Mouse (Mus musculus) inflammation-experienced regulatory T-cells, adult 16 weeks (primary cell): ENCODE data around the gene Gm10644. TPM values are rescaled to one million over a fixed set of nuclear protein-coding genes. Genes with fewer than 3 reads are reported as not detected.

Source experiments
- polyA plus RNA-seq: library from polyadenylated mRNA; unstranded; fragments of 100-300 nt; shearing (Covaris generic); gene quantifications from one replicate; pipeline ENCODE4 v1.2.1, GENCODE M21; 2017

Gene Gm10644
- polyA plus RNA-seq, result 0.94 TPM

GRCm38 (mm10) chr8:83955106-83955957 lies at the start of gene Gm10644, which contains the start of gene Asf1b:
Gene Gm10644, minus strand, starts transcription at chr8:83955205.
Gene Asf1b, plus strand, starts transcription at chr8:83955507.

GRCm38 (mm10) chr8:84001281-84002000 lies 46.4 kb upstream of the Gm10644 start, which contains the start of gene 1700067K01Rik:
Gene 1700067K01Rik, plus strand, starts transcription at chr8:84001502.

GRCm38 (mm10) chr8:83997511-83998141 lies 42.6 kb upstream of the Gm10644 start, which contains the start of gene Samd1:
Gene Samd1, plus strand, starts transcription at chr8:83997672.

GRCm38 (mm10) chr8:83972150-83973120 lies 17.4 kb upstream of the Gm10644 start, which contains the start of gene Prkaca:
Gene Prkaca, plus strand, starts transcription at chr8:83972993.

GRCm38 (mm10) chr8:83899363-83900252 lies 55.4 kb downstream of the Gm10644 start, which contains the start of gene Adgrl1:
Gene Adgrl1, plus strand, starts transcription at chr8:83900105.

Other genes starting within 250 kb of the Gm10644 start
- gene Ddx39, start 240.0 kb downstream of the Gm10644 start, polyA plus RNA-seq, result 201 TPM
- 568 TPM for gene Adgre5, start 213.9 kb downstream of the Gm10644 start, polyA plus RNA-seq
- gene Adgrl1, start 55.1 kb downstream of the Gm10644 start, polyA plus RNA-seq, result 3.2 TPM
- 26.9 TPM for gene Asf1b, start 302 bp upstream of the Gm10644 start, polyA plus RNA-seq
- gene Prkaca, start 17.8 kb upstream of the Gm10644 start, polyA plus RNA-seq, result 2.1 TPM
- 1.5 TPM for gene Samd1, start 42.5 kb upstream of the Gm10644 start, polyA plus RNA-seq
- gene 1700067K01Rik, start 46.3 kb upstream of the Gm10644 start, polyA plus RNA-seq, result 1.2 TPM
- gene 2210011C24Rik, start 57.0 kb upstream of the Gm10644 start, polyA plus RNA-seq, result 1.0 TPM
- gene Palm3, start 66.3 kb upstream of the Gm10644 start, polyA plus RNA-seq, result 4.5 TPM
- 435 TPM for gene Il27ra, start 87.4 kb upstream of the Gm10644 start, polyA plus RNA-seq
- gene Rln3, start 89.8 kb upstream of the Gm10644 start, polyA plus RNA-seq, result 136 TPM
- 0.98 TPM for gene Gm10643, start 109.9 kb upstream of the Gm10644 start, polyA plus RNA-seq
- 45.8 TPM for gene Rfx1, start 111.6 kb upstream of the Gm10644 start, polyA plus RNA-seq
- gene Dcaf15, start 149.6 kb upstream of the Gm10644 start, polyA plus RNA-seq, result 28.9 TPM
- gene Podnl1, start 170.8 kb upstream of the Gm10644 start, polyA plus RNA-seq, result 24.7 TPM
- gene Cc2d1a, start 192.7 kb upstream of the Gm10644 start, polyA plus RNA-seq, result 63.0 TPM
- 2.4 TPM for gene 4930432K21Rik, start 192.8 kb upstream of the Gm10644 start, polyA plus RNA-seq
- not detected for gene Nanos3, start 230.0 kb upstream of the Gm10644 start, polyA plus RNA-seq